Mouse (Mus musculus) frontal cortex, postnatal 36 days (tissue): ENCODE data around the gene Tfcp2l1.

Experiments used
- DNase-seq, 2 experiments: peaks; one replicate each; pipeline ENCODE4 v3.0.0; 2022; ENCODE audit warnings: low spot score in 2 of 2

Tfcp2l1 gene

DNA sequence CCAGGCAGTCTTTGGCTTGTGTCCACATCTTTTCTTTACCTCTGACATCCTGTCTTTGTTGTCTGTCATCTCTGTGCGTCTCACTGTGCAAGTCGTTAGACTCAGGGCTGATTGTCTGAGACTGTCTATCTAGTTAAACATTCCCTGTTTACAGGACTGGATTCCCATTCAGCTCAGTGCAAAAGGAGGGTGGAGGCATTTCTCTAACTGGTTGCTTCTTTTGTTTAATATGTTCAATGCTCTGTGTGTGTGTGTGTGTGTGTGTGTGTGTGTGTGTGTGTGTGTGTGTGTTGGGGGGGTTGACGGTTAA is 23.0 kb downstream of the Tfcp2l1 start:
- no peak for DNase-seq

DNA sequence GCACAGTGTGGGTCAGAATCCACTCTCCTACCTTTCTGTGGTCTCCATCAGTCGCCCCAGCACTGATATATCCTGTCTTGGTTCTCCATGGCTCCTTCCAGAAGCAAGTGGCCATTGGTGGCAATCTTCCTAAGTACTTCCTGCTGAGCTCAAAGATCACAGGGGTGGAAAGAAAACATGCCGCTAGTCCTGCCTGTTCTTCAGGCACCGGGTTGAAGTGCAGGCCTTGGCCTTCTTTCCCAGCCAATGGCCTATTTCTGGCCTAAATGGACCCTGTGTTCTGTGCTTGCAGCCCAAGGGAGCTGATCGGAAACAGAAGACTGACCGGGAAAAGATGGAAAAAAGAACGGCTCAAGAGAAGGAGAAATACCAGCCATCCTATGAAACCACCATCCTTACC is 31.0 kb downstream of the Tfcp2l1 start:
- DNase-seq, result no peak

DNA sequence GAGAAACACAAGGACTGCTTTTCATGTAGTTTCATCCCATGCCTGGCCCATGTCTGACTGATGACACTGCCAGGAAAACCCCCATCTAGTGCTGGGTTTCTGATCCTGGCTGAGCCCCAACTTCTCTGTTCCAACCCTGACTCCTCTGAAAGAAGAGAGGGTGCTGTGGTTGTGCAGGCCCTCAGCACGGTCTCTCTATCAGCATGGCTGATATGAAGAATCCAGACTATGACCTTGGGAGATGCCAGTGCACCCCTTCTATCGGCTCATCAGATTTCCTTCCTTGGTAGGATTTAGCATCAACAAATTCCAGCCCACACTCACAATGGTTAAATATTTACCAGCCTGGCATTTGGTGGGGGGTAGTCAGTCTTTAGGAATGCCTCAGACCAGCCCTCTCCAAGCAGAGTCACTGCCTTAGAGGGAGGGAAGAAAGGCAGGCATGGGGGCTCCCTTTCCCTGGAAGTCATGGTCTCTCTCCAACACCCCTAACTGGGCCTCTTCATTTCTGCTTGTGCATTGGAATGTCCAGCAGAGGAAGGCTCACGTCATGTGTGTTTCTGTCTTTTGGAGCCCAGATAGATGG is 33.2 kb downstream of the Tfcp2l1 start:
- no peak for DNase-seq

- no peak for DNase-seq
Measured at GRCm38 (mm10) chr1:118663062-118663461, 35.3 kb downstream of the Tfcp2l1 start.

DNA sequence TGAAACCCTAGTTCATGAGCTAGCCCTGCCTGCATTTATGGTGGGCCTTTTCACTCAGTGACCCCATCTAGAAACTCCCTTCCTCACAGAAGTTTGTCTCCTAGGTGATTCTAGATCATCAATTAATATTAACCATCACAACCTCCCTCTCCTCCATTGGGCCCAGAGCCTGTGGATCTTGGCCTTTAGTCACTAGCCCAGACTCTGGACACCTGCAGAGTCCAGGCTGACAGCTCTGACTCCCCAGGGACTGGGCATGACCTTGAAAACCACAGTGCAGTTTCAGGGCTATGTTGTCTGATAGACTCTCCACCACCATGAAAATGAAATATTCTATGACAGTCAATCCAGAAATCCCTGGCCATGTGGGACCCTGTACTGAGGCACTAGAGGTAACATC is 39.8 kb downstream of the Tfcp2l1 start:
- no peak for DNase-seq

GRCm38 (mm10) chr1:118672196-118672595 is 44.5 kb downstream of the Tfcp2l1 start:
- DNase-seq, result peak; percentile 2 to 22

DNA sequence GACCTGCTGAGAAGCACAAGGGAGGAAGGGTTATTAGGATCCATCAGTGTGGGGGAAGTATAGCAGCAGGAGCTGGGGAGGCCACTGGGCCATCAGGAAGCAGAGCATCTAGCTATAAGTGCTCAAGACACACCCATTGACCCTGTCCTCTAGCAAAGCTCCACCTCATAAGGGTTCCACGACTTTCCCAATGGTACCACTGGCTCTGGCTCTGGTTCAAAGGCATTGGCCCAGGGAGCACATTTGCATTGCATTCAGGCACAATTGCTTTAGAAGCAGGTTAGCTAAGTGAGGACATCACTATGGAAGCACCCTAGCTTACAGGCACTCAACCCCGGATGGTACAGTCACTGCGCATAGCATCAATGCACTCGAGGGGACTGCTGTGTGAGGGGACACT is 46.4 kb downstream of the Tfcp2l1 start:
- DNase-seq, result no peak

- no peak for DNase-seq
Measured at GRCm38 (mm10) chr1:118681980-118682379, 54.2 kb downstream of the Tfcp2l1 start.

- no peak for DNase-seq
Measured at GRCm38 (mm10) chr1:118683686-118684085, 55.9 kb downstream of the Tfcp2l1 start.

DNA sequence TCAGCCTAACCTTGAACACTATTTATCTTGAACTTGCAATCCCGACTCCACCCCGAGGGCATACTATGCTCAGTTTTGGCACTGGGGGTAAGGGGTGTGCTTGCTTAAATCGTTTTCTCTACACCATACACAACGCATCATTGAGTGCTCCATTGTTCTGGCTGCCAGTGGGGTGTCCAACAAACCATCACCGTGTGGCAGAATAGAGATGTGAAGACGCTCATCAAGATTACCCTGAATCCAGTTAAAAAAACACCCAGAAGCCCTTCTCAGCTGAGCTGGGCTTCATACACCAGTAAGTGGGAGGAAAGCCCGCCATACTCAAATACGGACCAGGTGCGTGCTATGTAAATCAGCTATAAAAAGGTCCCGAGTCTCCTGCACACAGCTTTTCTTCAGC is 60.0 kb downstream of the Tfcp2l1 start:
- DNase-seq, result no peak

GRCm38 (mm10) chr1:118689830-118690229 is 62.1 kb downstream of the Tfcp2l1 start:
- DNase-seq, result no peak

DNA sequence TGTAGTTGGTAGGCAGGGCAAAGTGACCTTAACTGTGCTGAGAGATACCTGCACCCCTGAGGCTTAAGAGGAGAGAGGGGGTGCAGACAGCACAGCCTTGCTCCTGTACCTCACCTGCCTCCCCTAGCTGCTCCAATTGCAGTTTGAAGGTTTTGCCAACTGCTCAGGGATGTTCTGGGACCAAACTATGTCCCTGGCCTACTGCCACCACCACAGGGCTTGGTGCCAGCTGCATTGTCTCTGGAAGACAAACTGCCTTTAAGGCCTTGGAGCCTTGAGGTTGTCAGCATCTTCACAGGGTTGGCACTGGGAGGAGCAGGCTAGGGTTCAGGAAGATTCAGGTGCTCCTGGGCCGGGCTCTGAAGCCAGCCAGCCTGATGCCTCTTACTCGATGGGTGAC is 66.7 kb downstream of the Tfcp2l1 start:
- peak in 1 of 2 experiments; percentile 3 for DNase-seq

DNA sequence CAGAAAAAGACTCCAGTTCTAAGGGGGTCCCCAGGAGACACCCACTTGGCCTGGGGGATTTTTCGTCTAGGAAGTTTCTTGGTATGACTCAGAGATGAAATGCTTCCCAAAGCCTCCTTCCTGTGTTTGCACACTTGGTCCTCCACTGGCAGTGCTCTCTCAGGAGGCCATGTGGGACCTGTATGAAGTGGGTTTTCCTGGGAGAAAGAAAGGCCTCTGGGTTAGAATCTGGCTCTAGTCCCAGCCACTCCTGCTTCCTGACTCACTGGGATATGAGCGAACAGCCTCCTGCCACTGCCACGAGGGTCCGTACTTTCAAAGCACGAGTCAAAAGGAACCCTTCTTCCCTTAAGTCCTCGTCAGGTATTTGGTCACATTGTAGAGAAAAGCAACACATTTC is 70.2 kb downstream of the Tfcp2l1 start:
- DNase-seq, result no peak

DNA sequence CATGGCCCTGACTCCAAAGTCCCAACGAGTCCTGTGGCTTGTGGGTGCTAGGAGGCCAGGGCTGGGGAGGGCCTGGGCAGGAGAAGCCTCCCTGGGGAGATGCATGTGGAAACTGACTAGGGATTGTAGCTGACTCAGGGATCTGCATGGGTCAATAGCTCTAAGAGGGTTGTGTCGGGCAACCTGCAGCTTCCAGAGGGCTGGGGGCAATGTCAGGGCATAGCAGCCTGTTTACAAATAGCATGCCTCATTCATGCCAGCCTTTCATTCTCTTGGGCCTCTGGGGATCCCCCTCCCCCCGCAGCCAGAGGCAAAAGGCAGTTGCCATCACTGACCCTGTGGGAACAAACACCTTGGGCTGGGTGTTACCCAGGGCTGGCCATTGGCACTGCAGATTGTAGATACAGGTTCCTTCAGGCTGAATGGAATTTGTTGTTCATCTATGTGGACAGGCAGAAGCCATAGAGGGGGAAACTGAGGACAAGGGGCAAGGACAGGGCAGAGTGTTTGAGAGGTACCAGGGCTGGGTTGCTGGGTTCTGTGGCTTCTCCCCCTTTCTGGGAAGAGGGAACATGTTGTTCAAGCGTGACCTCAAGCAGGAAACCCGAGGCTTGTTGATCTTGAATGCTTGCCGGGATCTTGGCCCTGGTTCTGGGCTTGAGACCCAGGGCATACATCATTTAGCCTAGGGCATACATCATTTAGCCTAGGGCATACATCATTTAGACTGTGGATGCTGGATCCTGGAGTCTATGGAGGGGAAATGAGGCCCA is 71.6 kb downstream of the Tfcp2l1 start:
- no peak for DNase-seq

GRCm38 (mm10) chr1:118699961-118700360 is 72.2 kb downstream of the Tfcp2l1 start:
- DNase-seq, result no peak

GRCm38 (mm10) chr1:118711606-118712005 is 83.9 kb downstream of the Tfcp2l1 start:
- no peak for DNase-seq

- DNase-seq, result no peak
Measured at GRCm38 (mm10) chr1:118716225-118716624, 88.5 kb downstream of the Tfcp2l1 start.

DNA sequence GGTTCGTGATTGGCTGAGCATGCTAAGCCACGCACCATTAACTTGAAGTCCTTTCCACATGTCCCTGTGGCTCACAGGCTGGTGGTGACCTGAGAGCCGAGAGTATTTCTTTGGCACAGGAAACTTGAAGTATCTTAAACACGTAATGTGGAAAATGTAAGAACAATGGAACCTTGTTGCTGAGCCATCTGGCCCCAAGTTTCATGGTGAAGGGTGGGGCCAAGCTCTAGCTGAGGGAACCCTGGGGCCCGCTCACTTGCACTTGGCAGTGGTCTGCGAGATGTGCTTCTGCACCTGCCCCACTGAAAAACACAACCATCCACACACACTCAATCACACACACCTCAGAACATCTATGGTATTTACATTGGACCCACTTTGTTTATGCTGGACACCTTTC is 90.3 kb downstream of the Tfcp2l1 start:
- no peak for DNase-seq

- DNase-seq, result no peak
Measured at GRCm38 (mm10) chr1:118719699-118720098, 92.0 kb downstream of the Tfcp2l1 start.

- no peak for DNase-seq
Measured at GRCm38 (mm10) chr1:118720474-118721095, 92.8 kb downstream of the Tfcp2l1 start.

- no peak for DNase-seq
Measured at GRCm38 (mm10) chr1:118727075-118727474, 99.3 kb downstream of the Tfcp2l1 start.

DNA sequence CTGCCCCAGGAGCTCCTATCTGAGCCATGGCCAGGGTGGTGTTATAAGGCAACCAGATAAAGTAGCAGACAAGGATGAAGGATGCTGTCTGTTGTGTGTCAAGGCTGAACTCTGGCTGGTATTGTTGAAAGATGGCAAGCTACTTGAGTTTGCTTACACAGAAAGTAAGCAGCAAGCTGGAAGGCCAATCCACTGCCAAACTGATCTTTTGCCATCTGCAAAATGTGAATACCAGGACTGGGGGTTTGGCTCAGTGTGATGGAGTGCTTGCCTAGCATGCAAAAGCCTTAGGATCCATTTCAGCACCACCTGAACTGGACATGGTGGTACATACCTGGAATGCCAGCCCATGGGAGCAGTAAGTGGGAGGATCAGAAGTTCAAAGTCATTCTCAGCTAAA is 101.1 kb downstream of the Tfcp2l1 start:
- no peak for DNase-seq
